Mouse (Mus musculus) lung, postnatal 10 days (tissue): ENCODE measurements around the gene Pkd1l3.

Source experiments
- DNase-seq: peaks from one replicate; pipeline ENCODE4 v3.0.0; 2021

Gene Pkd1l3

GRCm38 (mm10) chr8:109705320-109706075, 91.2 kb downstream of the Pkd1l3 start, which contains the start of gene Zfp821:
Zfp821 (plus strand) TSS chr8:109705546.
- peak; percentile 95 for DNase-seq

- DNase-seq = peak; percentile 10
These were observed 92.0 kb downstream of the Pkd1l3 start for GRCm38 (mm10) chr8:109706076-109706873.

- peak; percentile 88 for DNase-seq
These were observed 92.5 kb downstream of the Pkd1l3 start for GRCm38 (mm10) chr8:109706874-109707237.

GRCm38 (mm10) chr8:109707921-109708320, 93.6 kb downstream of the Pkd1l3 start:
- DNase-seq = no peak

GRCm38 (mm10) chr8:109712521-109712920, 98.2 kb downstream of the Pkd1l3 start:
- no peak for DNase-seq

- no peak for DNase-seq
These were observed 100.6 kb downstream of the Pkd1l3 start for GRCm38 (mm10) chr8:109714961-109715360.
